Mouse (Mus musculus): ENCODE results near the gene Diaph2.

- TF ChIP-seq GATA1 (IDR thresholded peaks at IDR 0.05; ENCODE audit: borderline replicate concordance, low read length) (no peak), FLI1 (IDR thresholded peaks at IDR 0.05; ENCODE audit: low read length) (no peak)
These were observed 295.0 kb downstream of the Diaph2 start for GRCm38 (mm10) chrX:130044525-130044924.

Data from megakaryocyte, embryonic 14.5 days (primary cell).